Mouse (Mus musculus) C2C12 (cell line): Measurements from ENCODE around the gene Srd5a3.

Experiments used
- CEBPB ChIP-seq: IDR thresholded peaks from one replicate; pipeline ENCODE4 v1.6.1; 2011; ENCODE audit warnings: low read depth, mild to moderate bottlenecking, control low read depth, moderate library complexity
- CTCF ChIP-seq: IDR thresholded peaks from one replicate; pipeline ENCODE4 v1.5.1; 2011; ENCODE audit not compliant: control insufficient read depth, insufficient read depth, insufficient read length
- MAX ChIP-seq: IDR thresholded peaks from one replicate; pipeline ENCODE4 v1.6.1; 2011; ENCODE audit warnings: mild to moderate bottlenecking, control low read depth
- MYOD1 ChIP-seq: IDR thresholded peaks from one replicate; pipeline ENCODE4 v1.6.1; 2011; ENCODE audit warnings: low read depth; ENCODE audit not compliant: control insufficient read depth, insufficient read length

DNA sequence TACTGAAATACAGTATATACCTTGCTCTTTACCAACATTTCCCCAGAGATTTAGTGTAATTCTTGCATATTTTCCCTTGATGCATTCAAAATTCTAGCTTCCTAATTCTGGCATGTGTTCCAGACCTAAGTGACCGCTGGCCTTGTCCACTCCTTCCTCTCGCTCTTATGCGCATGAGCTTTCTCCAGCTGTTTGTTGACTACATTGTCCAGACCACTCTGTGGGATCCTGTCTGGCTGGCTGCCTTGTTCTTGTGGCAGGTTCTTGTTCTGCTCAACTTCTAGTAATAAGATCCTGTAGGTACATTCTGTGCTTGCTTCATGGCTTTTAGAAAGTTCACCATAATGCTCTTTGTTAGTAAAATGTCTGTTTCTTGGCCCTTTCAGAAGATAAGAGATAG lies 63.1 kb downstream of the Srd5a3 start:
- TF ChIP-seq CTCF (no peak), CEBPB (no peak), MAX (no peak), MYOD1 (no peak)
